Mouse (Mus musculus) heart, postnatal 0 days (tissue): Measurements from ENCODE around the gene Tcp11x2. TPM values are rescaled to one million over a fixed set of nuclear protein-coding genes. Genes with fewer than 3 reads are reported as not detected.

ENCODE experiments used
- ATAC-seq: fragments of 200-750 bp; cut with Nextera tagmentation; 2 replicates; pipeline ENCODE4 v1.8.0; 2017; ENCODE audit warnings: low read depth, moderate number of reproducible peaks, moderate library complexity; ENCODE audit not compliant: insufficient read depth
- DNase-seq: peaks from one replicate; pipeline ENCODE4 v3.0.0-alpha.2; 2016; ENCODE audit warnings: low spot score
- H3K27ac ChIP-seq: fragments of 300-500 bp; sonication (generic); 2 replicates; pipeline ENCODE4 v1.5.1; 2014; ENCODE audit warnings: low read depth, mild to moderate bottlenecking
- H3K27me3 ChIP-seq: fragments of 300-500 bp; sonication (generic); 2 replicates; pipeline ENCODE4 v1.6.1; 2014; ENCODE audit warnings: low read length, mixed read lengths; ENCODE audit not compliant: control insufficient read depth, insufficient read depth
- H3K36me3 ChIP-seq: fragments of 300-500 bp; sonication (generic); replicated peaks from 2 replicates; pipeline ENCODE4 v1.6.1; 2014; ENCODE audit warnings: low read length, mixed read lengths; ENCODE audit not compliant: control insufficient read depth, insufficient read depth
- H3K4me1 ChIP-seq: fragments of 300-500 bp; sonication (generic); 2 replicates; pipeline ENCODE4 v1.6.1; 2014; ENCODE audit warnings: antibody characterized with exemption; ENCODE audit not compliant: control insufficient read depth, insufficient read depth
- H3K4me2 ChIP-seq: fragments of 300-500 bp; sonication (generic); 2 replicates; pipeline ENCODE4 v1.6.1; 2014; ENCODE audit warnings: low read depth, mild to moderate bottlenecking, low read length, moderate library complexity
- H3K4me3 ChIP-seq: fragments of 300-500 bp; sonication (generic); 2 replicates; pipeline ENCODE4 v1.5.1; 2014; ENCODE audit warnings: low read depth, low read length
- H3K9ac ChIP-seq: fragments of 300-500 bp; sonication (generic); replicated peaks from 2 replicates; pipeline ENCODE4 v1.6.1; 2014; ENCODE audit warnings: low read depth, low read length, mixed read lengths
- H3K9me3 ChIP-seq: fragments of 300-500 bp; sonication (generic); replicated peaks from 2 replicates; pipeline ENCODE4 v1.6.1; 2016; ENCODE audit warnings: low read length; ENCODE audit not compliant: control insufficient read depth
- CTCF ChIP-seq: IDR thresholded peaks from 2 replicates; pipeline ENCODE4 v1.5.1; 2016; ENCODE audit warnings: antibody characterized with exemption, control low read depth, low read depth
- EP300 ChIP-seq: IDR thresholded peaks from 2 replicates; pipeline ENCODE4 v1.6.1; 2016; ENCODE audit warnings: antibody characterized with exemption, low read depth
- WGBS: fragments of 180-500 bp; shearing (Covaris S2); extraction: QIAGEN DNeasy Blood & Tissue Kit; methylation state at CpG from one replicate; pipeline ENCODE4 v1.1.7; 2014; 5-methylcytosine and 5-hydroxymethylcytosine counted together
- polyA plus RNA-seq: library from polyadenylated mRNA; unstranded; fragments of >200 nt; fragmentation: Nextera tagmentation; extraction: Ambion mirVana; gene quantifications from 2 replicates; pipeline ENCODE4 v1.2.1, GENCODE M21; 2015
- total RNA-seq: library from RNA; depleted of rRNA; stranded (reverse); fragments of >200 nt; gene quantifications from 2 replicates; pipeline ENCODE4 v1.2.3, GENCODE M21; 2014; ENCODE audit warnings: low replicate concordance; rRNA removed

Tcp11x2 gene
- total RNA-seq, result not detected in 2 replicates
- not detected in 2 replicates for polyA plus RNA-seq

DNA sequence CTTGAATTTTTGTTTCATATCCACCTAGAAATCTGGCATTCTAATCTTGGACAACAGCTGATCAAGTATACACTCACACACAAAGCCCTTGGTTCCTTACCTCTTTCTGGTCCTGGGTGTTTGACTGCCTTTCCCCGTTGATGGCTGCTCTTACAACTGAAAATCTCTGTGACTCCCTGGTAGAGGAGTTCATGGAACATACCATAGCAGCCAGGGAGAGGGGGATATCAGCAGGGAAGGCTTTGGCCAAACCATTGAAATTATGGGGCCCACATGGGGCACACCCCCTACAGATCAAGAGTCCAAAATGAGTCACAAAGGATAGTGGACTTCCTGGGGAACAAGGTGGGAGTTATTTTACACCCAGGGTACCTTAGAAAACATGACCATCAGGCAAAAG, at the start of gene Tcp11x2:
Gene Tcp11x2, minus strand, starts transcription at position 158 of the 400 bp plus-strand sequence.
- WGBS, result 75% methylated on average over 1 of the region's 1 CpGs
- DNase-seq, result no peak
- H3K4me2 ChIP-seq, result no peak within 1 kb of the TSS
- no peaks in the 10 kb centered on the region for H3K4me1 ChIP-seq
- no peaks in the 10 kb centered on the region for H3K36me3 ChIP-seq
- no peaks in the 10 kb centered on the region for H3K9me3 ChIP-seq
- no peak within 1 kb of the TSS for H3K27ac ChIP-seq
- H3K27me3 ChIP-seq, result no peaks in the 10 kb centered on the region
- TF ChIP-seq CTCF (no peak), EP300 (no peak)
- no peak within 1 kb of the TSS for H3K4me3 ChIP-seq
- ATAC-seq, result no peak
- no peak within 1 kb of the TSS for H3K9ac ChIP-seq

GRCm38 (mm10) chrX:135743056-135743355, 49.4 kb upstream of the Tcp11x2 start:
- no peak for TF ChIP-seq EP300
- no peak for TF ChIP-seq CTCF
- Histone ChIP-seq H3K36me3 (peaks cover 3% of the 10 kb centered on the region), H3K27ac (peak overlapping the region; percentile 85), H3K4me3 (peak overlapping the region; percentile 64), H3K4me1 (no peaks in the 10 kb centered on the region), H3K9ac (peak overlapping the region; percentile 64), H3K9me3 (no peaks in the 10 kb centered on the region), H3K4me2 (peak overlapping the region; percentile 62), H3K27me3 (no peaks in the 10 kb centered on the region)
- ATAC-seq, result no peak; the same call in 1 of the 2 replicates
- no peak for DNase-seq
- 18% methylated on average over 7 of the region's 7 CpGs for WGBS

DNA sequence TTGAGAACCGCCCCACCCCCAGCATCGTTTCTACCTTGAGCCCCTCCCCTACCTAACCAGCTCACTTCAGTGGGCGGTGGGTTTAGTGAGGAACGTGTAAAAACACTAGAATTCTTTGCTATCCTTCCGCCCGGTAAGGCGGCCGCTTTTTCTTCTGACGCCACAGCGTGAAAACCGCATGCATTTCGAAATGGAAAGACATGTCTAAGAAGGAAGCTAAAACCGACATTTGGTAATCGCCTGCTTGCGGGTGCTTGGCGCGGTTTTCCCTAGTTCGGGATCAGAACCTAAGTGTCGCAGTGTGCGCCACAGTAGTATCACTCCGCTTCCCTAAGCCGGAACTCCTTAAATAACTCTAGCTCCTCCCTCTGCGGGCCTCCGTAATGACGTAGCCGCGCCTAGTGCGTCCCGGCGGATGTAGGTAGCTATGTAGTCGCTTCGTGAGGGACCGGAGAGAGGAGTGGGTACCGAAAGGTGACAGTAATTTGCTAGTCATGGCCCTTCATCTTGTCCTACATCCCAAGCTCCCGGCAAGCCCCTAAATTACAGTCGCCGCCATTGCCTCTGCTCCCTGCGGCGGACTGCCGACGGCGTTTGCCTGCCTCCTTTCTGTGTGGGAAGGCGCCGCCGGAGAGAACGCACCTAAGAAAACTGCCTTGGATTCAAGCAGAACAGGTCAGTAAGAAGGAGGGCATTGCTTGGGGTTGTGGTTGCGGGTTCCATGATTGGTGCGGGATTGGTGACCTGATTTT, 48.9 kb upstream of the Tcp11x2 start, which contains the start of the genes Armcx5 and Gprasp1:
Gene Armcx5, plus strand, starts transcription at position 430 of the 752 bp plus-strand sequence.
Gene Gprasp1, plus strand, starts transcription at position 430 of the 752 bp plus-strand sequence.
- Histone ChIP-seq H3K4me2 (peak within 1 kb of the TSS; percentile 66), H3K9me3 (no peaks in the 10 kb centered on the region), H3K9ac (peak within 1 kb of the TSS; percentile 64), H3K36me3 (peaks cover under 1% of the 10 kb centered on the region), H3K27ac (peak within 1 kb of the TSS; percentile 85), H3K27me3 (no peaks in the 10 kb centered on the region), H3K4me1 (no peaks in the 10 kb centered on the region), H3K4me3 (peak within 1 kb of the TSS; percentile 64)
- WGBS, result 17% methylated on average over 48 of the region's 48 CpGs
- TF ChIP-seq CTCF (no peak), EP300 (no peak)
- DNase-seq, result peak; percentile 80
- peak; percentile 96 for ATAC-seq

- Histone ChIP-seq H3K9ac (no peak overlapping the region), H3K4me1 (no peaks in the 10 kb centered on the region), H3K27ac (no peak overlapping the region), H3K4me3 (no peak overlapping the region), H3K4me2 (no peak overlapping the region), H3K27me3 (no peaks in the 10 kb centered on the region), H3K9me3 (no peaks in the 10 kb centered on the region), H3K36me3 (no peaks in the 10 kb centered on the region)
- no peak for TF ChIP-seq CTCF
- TF ChIP-seq EP300, result no peak
- DNase-seq (no peak), ATAC-seq (no peak)
- 79% methylated on average over 2 of the region's 2 CpGs for WGBS
Measured at GRCm38 (mm10) chrX:135738730-135739520, 45.3 kb upstream of the Tcp11x2 start.

- no peak within 1 kb of the TSS for H3K4me3 ChIP-seq
- no peak for ATAC-seq
- no peak within 1 kb of the TSS for H3K9ac ChIP-seq
- no peaks in the 10 kb centered on the region for H3K9me3 ChIP-seq
- no peak within 1 kb of the TSS for H3K27ac ChIP-seq
- no peaks in the 10 kb centered on the region for H3K27me3 ChIP-seq
- 84% methylated on average over 10 of the region's 10 CpGs for WGBS
- H3K4me1 ChIP-seq, result no peaks in the 10 kb centered on the region
- no peak for DNase-seq
- no peaks in the 10 kb centered on the region for H3K36me3 ChIP-seq
- TF ChIP-seq EP300 (no peak), CTCF (no peak)
- H3K4me2 ChIP-seq, result no peak within 1 kb of the TSS
Measured at GRCm38 (mm10) chrX:135725161-135725560, 31.6 kb upstream of the Tcp11x2 start, which contains the start of gene Tmsb15a. Gene Tmsb15a (minus strand): TSS chrX:135725261.
